Mouse (Mus musculus) small intestine, adult 2 months (tissue): ENCODE data around the gene Bcl2l11.

Source experiments
- CTCF ChIP-seq: fragments of 200-500 bp; IDR thresholded peaks from 2 replicates; pipeline ENCODE4 v1.5.1; 2012; ENCODE audit warnings: low read depth, mild to moderate bottlenecking, control low read depth, inconsistent platforms, low read length, moderate library complexity, mixed read lengths; ENCODE audit not compliant: insufficient replicate concordance, insufficient read length; ENCODE audit errors: extremely low read depth
- POLR2A ChIP-seq: fragments of 200-500 bp; IDR thresholded peaks from 2 replicates; pipeline ENCODE4 v1.6.1; 2012; ENCODE audit warnings: low read depth, mild to moderate bottlenecking, control low read depth, inconsistent platforms, low read length, moderate library complexity

GRCm38 (mm10) chr2:128124693-128125092 is 1.1 kb upstream of the Bcl2l11 start:
- no peak for TF ChIP-seq CTCF
- TF ChIP-seq POLR2A = no peak
